Mouse (Mus musculus): ENCODE measurements around the gene Rhbdf2. TPM values are rescaled to one million over a fixed set of nuclear protein-coding genes. Genes with fewer than 3 reads are reported as not detected.
A peak's percentile ranks its signal among the peaks of the same experiment; 100 is the strongest.

The Rhbdf2 gene
- total RNA-seq, 4 experiments from 2014 or later, result 1.1 to 2.5 (median 1.8) TPM

DNA sequence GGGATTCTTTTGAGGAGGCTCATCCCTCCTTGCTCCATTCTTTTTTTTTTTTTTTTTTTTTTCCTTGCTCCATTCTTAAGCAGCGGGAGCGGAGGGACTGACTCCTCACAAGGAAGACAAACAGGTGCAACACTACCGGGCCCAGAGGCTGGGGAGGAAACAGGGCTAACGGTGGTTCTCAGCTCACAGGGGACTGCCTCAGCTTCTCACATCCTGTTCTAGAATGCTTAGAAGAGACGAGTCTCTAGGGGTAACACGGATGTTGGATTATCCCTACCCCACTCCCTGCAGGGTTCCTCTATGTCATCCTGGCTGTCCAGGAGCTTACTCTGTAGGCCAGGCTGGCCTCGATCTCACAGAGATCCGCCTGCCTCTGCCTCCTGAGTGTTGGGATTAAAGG is 37.2 kb downstream of the Rhbdf2 start:
- no peak for DNase-seq (ENCODE audit: low spot score in 2 of 2)

DNA sequence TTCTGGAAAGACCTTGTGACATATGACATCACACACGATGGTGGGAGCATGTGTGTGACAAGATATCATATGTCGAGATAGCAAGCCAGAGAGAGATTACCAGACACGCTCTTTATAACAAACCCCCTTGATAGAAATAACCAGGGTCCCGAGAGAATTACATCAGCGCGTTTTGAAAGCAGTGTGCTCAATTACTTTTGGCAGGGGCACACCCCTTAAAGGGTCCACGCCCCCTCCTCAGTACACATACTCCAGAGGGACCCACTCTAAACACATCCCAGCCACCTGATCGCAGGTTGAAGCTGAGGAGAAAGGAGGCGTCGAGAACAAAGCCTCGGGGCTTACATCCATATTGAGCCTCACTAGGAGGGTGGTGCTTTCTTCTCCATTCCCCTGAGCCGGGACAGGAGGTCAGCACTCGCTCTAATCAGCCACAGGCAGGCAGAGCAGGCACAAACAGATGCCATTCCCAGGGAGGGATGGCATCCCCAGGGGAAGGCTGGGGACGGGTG is 37.7 kb downstream of the Rhbdf2 start:
- DNase-seq (ENCODE audit: low spot score in 2 of 2), result no peak

DNA sequence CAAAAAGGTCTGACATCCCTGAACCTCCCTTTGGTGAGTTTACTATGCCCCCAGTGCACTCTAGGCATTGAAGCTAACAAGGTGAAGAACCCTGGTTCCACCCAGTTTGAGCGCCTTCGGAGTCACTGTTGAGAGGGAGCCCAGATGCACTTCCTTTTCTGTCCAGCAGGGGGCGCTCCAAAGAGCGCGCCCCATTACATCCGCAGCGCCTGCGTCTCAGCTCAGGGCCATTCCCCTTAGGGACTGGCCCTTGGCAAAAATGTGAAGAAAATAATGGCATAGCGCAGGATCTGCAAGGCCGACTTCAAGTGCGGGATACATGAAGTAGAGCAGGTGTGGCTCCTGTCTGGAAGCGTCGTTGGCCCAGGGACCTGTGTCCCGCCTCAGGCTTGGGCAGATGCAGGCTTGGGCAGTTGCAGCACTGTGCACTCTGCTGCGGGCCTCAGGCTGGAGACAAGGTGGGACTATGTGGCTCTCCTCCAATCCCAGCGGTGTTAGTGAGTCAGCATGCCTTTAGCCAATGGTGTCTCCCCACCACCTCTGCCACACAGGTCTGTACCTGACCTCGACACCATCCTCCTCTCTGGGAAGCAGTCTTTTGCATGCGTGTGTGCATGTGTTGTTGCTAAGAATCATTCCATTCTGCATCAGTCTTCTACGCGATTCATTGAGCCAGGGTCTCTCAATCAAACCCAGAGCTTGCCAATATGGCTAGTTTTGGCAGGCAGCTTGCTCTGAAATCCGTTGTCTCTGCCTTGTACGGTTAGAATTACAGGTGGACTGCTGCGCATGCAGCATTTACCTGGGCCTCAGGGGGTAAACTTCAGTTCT is 39.8 kb downstream of the Rhbdf2 start:
- DNase-seq (ENCODE audit: low spot score in 2 of 2), result peak in 1 of 2 experiments; percentile 75

DNA sequence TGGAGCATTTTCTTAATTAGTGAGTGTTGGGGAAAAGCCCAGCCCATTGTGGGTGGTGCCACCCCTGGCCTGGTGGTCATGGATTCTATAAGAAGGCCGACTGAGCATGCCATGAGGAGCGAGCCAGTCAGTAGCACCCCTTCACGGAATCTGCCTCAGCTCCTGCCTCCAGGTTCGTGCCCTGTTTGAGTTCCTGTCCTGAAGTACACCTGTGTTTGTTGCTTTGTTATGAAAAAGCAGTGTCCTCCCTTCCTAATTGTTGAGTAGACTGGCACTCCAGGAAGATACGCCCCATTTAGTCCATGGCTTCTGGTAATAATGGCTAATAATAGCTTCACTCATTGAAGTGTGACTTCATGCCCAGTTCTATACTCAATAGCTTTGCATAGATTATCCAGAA is 40.5 kb downstream of the Rhbdf2 start, which contains the start of gene Aanat:
TSS of gene Aanat (plus strand) at position 123 of the 400 bp plus-strand sequence.
- no peak for DNase-seq (ENCODE audit: low spot score in 2 of 2)

DNA sequence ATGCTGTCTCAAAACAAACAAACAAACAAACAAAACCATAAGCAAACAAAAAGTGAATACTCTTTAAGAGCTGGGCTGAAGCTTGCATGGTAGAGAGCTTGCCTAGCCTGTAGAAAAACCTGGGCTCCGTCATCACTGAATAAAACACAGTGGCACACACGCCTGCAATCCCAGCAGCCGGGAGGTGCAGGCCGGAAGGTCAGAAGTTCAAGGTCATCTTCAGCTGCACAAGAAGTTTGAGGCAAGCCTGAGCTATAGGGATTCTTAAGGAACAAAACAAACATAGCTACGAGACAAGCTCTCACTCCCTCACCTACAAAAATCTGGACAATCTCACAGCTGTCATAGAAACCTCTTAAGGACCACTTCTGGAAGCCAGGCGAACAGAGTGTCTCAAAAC is 41.1 kb downstream of the Rhbdf2 start:
- no peak for DNase-seq (ENCODE audit: low spot score in 2 of 2)

DNA sequence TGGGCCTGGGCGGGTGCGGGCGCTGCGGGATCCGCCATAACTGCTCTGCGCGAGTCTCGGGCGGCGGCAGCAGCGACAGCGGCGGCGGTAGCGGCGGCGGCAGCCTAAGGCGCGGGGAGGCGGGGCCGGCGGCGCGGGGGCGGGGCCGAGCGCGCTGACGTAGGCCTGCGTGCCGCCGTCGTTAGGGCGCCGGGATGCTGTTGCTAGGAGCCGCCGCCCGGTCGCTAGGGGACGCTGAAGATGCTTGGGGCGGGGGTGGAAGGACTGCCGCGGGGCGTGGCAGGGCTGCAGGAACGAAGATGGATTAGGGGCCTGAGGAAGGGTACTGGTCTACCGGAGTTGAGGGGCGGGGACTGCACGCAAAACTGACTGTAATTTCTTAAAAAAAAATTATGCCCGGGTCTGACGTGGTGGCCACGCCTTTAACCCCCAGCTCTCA is 45.4 kb downstream of the Rhbdf2 start, which contains the start of gene Ube2o:
TSS of gene Ube2o (minus strand) at position 72 of the 439 bp plus-strand sequence.
- peak; percentile 70 to 79 for DNase-seq (ENCODE audit: low spot score in 2 of 2)

DNA sequence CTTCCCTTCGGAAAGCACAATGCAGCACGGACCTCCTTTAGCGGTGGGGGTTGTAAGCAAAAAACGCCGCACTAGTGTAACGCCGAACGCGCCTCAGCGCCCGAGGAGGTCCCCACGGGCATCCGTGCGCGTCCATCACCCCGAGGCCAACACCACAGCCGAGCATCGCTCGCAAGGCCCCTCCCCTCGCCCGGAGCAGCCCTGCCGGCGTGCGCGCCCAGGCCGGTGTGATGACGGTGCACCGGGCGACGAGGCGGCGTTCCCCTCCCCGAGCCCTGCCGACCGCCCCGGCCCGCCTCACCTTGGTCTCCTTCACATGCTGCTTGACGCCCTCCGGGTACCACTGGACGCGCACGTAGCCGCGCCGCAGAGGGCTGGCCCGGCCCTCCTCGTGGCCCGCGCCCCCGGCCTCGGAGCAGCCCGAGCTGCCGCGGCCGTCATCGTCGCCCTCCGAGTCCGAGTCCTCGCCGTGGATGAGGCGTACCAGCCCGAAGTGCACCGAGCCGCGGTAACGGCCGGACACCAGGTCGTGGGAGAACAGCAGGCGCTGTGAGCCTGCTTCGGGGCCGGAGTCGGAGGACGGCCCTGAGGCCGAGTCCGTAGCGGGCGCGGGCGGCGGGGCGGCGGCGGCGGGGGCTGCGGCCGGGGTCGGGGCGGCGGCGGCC is 46.0 kb downstream of the Rhbdf2 start:
- peak in 1 of 2 experiments; percentile 41 for DNase-seq (ENCODE audit: low spot score in 2 of 2)

DNA sequence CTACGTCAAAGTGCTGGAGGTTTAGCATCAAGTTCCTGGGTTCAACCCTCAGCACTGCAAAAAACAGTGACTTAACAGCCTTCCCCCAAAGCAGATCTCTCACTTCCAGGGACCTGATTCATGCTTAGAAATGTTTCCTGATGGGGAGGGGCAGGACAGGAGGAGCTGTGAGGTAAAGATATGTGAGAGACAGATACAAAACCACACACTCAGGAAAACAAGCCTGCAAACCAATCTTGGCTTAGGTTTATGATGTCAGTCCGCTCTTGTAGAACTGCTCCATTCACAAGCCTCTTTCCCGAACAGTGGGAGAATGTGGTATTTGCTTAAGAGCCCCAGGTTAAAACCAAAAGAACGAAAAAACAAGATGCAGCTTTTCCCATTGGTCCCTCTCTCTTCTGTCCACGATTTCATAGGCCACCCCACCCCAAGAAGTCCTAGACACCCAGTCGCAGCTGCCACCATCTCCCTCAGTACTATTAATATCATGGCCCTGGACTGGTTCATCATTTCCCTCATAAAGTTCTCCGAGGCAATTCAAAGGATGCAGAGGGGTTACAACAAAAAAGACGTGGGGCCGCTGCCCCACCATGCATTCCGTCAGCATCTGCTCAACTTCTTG is 46.7 kb downstream of the Rhbdf2 start:
- no peak for DNase-seq (ENCODE audit: low spot score in 2 of 2)

DNA sequence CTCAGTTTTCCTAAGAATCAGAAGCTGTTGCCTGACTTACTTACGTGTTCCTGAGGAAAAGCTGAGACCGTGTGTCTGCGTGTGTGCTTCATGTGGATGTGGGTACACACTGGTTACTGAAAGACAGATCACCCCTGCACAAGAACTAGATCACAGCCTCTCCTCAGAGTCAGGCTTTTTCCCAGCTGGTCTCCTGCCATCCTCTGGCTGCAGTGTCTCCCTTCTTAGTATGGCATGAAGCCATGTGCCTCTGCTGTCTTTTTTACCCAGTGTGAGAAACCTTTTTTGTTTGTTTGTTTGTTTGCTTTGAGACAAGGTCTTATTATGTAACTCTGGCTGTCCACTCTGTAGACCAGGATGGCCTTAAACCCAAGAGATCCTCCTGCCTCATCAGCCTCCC is 47.5 kb downstream of the Rhbdf2 start:
- DNase-seq (ENCODE audit: low spot score in 2 of 2), result no peak

DNA sequence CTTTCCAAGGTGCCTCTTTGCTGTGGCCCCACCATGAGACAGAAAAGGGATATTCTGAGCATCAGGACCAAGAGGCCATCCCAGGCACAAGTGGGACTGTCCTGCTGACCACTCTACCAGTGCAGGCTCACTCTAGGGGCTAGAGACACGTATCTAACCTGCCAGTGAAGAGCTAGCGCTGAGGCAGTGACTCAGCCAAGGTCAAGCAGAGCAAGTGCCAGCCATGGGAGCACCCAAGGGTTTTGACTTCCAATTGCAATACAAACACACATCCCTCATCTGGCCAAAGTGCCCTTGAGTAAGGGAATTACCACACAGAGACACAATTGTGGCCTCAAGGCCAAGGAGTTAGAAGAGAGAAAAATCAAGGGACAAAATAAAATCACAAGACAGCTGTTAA is 51.4 kb downstream of the Rhbdf2 start:
- no peak for DNase-seq (ENCODE audit: low spot score in 2 of 2)

DNA sequence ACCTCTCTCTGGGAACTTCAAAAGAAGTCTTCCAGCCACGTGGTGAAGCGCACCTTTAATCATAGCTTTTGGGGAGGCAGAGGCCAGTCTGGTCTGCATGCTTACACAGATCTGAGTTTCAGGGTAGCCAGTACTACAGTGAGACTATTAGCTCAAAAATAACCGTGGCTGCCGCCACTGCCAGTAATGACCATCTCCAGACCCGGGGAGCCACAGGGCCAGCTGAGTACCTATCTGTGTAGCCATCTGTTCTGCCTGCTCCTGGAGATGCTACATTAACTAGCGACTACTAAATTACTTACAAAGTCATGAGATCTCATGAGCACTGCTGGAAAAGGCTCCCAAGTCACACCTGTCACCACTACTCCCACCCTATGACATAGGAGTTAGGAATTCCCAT is 51.8 kb downstream of the Rhbdf2 start:
- DNase-seq (ENCODE audit: low spot score in 2 of 2), result no peak

DNA sequence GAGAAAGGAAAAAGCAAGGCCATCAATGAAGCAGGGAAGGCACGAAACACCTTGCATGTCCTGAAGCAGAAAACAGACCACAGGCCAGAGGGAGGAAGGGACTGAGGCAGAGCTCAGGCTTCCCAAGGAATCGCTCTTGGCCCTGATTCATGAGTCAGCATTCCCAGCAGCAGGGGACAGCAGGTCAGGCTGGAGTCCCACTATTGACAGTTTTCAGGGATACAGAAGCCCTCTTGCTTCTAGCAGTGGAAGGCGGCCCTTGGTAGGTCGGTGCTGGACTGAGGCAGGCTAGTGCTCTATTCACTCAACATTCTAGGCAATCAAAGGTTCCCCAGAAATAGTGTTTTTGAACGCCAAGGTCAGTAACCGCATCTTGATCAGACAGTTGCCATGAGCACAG is 52.3 kb downstream of the Rhbdf2 start:
- no peak for DNase-seq (ENCODE audit: low spot score in 2 of 2)

DNA sequence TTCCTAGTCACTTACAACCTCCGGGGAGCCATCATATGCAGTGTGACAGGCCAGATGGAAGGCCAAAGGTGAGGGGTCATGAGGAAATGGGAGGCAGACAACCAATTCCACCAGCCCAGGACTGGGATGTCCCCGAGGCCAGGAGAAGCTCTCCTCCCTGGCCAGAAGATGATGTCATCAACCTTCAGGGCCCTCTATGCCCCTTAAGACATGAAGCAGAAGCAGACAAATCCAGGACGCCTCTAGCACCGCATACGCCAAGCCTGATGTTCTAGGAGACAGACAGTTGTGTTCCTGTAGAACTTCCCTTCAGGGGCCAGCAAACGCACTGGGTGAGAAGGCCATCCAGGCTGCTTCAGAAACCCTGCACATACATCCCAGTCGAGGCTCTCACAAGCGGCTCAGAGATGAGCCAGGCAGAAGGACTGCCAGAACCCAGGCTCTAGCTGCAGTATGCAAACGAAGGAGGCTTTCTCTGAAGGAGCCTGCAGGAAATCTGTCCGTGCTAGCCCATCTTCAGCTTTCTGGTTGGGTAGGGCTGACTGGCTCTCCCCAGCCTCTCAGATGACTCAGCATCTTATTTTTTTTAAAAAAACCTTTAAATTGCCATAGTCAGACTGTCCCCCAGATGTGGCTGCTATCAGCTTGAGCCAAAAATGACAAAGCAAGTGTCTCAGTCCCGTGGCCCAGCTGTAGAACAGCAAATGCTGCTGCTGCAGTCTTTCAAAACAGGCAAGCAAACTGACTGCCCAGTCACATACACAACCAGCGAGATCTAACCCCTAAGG is 53.9 kb downstream of the Rhbdf2 start:
- peak; percentile 53 to 55 for DNase-seq (ENCODE audit: low spot score in 2 of 2)

DNA sequence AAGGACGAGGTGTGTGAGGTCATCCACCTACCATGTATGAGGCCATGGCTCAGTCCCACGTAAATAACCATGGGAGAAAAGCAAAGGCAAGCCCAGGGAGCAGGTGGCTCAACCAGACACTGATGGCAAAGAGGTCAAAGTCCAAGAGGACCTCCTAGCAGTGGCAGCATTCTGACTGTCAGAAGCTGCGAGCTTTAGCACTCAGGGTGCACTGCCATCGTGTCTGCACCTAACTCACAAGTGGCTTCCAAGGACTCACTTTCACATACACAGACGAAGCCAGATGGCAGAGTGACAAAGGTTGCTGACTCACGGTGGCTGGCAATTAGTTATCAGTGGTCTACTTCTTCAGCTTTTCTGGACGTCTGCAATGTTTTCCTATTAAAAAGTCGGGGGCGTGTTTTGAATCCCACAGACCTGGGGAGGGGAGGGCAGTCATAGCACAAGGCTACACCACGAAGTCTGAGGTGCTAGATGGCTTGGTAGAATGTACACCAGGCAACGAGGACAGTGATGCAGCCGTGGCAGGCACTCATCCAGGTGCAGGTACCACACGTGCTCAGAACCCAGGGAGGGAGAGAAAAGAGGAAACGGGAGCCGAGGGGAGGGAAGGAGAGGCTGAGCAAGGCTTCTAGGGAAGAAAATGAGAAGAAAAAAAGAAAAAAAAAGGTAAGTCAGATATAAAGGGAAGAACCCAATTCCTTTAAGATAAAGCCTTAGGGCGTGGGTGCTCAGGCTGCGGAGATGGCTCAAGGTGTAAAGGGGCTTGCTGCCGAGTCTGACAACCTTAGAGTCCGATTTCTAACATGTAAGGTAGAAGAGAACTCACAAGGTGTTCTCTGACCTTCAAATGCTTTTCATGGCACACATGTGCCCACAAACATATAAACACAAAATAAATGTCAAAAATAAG is 54.8 kb downstream of the Rhbdf2 start:
- DNase-seq (ENCODE audit: low spot score in 2 of 2), result no peak

DNA sequence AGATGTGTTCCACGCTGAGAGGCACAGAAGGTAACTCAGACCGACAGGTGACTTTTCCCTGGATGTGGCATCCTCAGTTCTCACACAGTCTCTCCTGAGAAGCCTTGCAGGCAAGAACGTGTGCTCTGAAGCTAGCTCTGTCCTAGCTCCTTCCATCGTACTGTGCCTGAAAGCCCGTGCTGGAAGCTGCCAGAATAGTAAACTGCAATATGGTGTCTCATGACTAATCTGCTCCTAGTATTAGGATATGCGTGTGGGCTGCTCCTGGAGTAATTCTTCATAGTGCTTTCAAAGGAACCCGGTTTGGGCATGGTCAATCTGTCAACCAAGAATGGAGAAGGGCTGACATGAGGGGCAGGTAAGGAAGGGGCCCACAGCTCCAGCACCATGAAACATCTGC is 56.0 kb downstream of the Rhbdf2 start:
- DNase-seq (ENCODE audit: low spot score in 2 of 2), result peak in 1 of 2 experiments; percentile 30

DNA sequence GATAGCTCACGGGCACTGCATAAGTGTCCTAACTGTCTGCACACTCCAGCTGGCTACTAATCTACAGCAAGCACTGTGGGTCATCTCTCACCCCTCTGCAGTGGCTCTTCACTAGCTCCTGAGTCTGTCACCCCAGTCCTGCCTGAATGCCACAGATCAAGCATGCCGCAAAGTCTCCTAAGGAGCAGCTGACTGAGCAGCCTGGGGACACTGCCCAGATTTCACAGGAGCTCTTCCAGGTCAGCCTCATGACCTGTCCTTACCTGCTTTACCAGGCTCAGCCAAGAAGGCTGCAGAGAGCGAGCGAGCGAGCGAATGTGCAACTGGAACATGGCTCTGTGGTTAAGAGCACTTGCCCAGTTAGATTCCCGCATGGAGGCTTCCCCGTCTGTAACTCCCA is 59.3 kb downstream of the Rhbdf2 start:
- DNase-seq (ENCODE audit: low spot score in 2 of 2), result no peak

DNA sequence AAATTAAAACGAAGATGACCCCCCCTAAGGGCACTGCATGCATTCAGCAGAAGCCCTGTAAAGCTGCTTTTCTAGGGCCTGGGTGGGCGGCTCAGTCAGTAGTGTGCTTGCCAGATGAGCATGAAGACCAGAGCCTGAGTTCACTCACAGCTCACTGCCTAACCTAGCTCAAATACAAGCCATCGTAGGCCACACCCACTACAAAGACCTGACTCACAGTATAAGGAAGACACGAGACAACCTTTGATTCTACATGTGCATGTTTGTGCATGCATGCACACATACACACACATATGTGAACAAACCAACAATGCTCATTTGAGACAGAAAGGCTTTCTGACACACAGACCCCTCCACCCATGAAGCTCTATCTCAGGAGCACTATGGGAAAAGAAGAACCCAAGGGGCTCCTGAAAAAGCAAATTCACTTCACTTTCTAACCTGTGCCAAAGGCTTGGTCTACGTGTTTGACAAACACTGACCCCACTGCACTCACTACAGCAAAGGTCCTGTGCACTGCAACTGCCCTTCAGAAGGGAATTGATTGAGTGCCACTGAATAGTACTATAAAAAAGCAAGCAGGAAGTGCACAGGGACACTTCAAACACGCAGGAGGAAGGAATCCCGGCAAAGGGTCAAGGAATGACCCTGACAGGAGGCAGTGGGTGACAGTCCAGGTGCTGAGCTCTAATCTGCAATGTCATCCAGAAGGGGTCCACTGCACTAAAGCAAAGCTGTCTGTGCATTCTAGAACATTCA is 61.4 kb downstream of the Rhbdf2 start:
- DNase-seq (ENCODE audit: low spot score in 2 of 2), result no peak

DNA sequence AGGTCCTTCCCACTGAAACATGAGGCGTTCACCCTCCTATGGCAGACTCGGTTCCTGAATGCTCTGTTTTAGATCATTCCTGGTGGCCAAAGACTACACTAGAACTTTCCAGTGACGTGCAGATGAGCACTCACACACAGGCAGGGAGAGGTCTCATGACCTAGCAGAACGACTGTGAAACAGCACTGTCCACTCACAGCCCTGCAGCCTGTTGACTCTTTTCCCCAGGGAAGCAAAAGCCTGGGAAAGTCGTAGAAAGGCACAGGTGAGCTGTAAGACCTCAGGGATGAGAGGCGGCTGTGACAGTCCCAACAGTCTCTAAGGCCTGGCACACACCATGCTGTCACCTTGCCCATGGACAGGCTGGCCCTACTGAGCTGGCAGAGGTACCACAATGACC is 70.5 kb downstream of the Rhbdf2 start:
- no peak for DNase-seq (ENCODE audit: low spot score in 2 of 2)

DNA sequence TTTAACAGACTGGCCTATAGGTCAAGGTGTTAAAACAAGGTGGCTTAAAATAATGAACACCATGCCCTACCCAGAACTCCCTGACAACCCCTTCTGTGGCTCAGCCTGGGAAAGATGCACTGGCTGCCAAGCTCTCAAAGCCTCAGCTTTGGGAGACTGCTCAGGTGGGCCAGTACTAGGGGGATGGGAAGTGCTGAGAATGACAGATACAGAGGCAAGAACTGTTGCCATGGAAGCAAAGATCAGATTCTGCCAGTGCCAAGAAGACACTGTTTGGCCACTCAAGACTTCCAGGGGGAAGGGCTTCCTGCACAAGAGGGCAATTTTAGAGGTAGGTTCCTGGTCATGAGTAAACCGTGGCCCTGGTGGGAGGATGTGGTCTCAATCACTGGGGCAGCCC is 71.2 kb downstream of the Rhbdf2 start:
- DNase-seq (ENCODE audit: low spot score in 2 of 2), result no peak

Data from layer of hippocampus, adult 8-10 months (tissue).